Mouse (Mus musculus): ENCODE measurements at regions not wholly inside any gene's neighbourhood (a gene's known extent, or its start where the extent isn't known, plus 50 kb on each side); places are given as distances from the start of the nearest gene placed in this dataset.

GRCm38 (mm10) chr12:7896156-7896555 is 81.3 kb upstream of the Apob start:
- Histone ChIP-seq H3K36me3 (ENCODE audit: control insufficient read depth, insufficient read depth, low read length) (no peaks in the 10 kb centered on the region), H3K4me3 (ENCODE audit: control insufficient read depth, low read depth, low read length) (no peak overlapping the region; the same call in 1 of the 2 replicates), H3K4me1 (ENCODE audit: control insufficient read depth, insufficient read depth, low read length) (peaks cover 10% of the 10 kb centered on the region), H3K27ac (ENCODE audit: control insufficient read depth, insufficient read depth, low read depth, low read length) (no peak overlapping the region), H3K27me3 (ENCODE audit: control insufficient read depth, insufficient read depth, low read length) (no peaks in the 10 kb centered on the region)
- TF ChIP-seq CTCF (IDR thresholded peaks at IDR 0.05; ENCODE audit: control insufficient read depth, insufficient read depth, insufficient replicate concordance, low read depth, low read length), result no peak

DNA sequence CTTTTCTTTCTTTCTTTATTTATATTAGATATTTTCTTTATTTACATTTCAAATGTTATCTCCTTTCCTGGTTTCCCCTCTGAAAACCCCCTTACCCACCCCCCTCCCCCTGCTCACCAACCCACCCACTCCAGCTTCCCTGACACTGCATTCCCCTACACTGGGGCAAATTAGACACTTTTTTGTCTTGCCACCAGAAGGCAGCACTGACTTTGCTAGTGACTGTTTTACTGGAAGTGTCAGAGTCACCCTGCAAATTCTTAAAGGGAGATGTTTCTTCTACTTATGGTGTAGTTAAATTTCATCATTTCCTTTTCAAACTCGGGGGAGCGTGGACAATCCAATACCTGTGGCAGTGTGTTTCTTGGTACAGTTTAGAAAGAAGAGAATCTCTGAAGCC is 72.1 kb upstream of the Apob start:
- Histone ChIP-seq H3K4me1 (ENCODE audit: control insufficient read depth, insufficient read depth, low read length) (no peaks in the 10 kb centered on the region; the same call in 1 of the 2 replicates), H3K27ac (ENCODE audit: control insufficient read depth, insufficient read depth, low read depth, low read length) (no peak overlapping the region), H3K4me3 (ENCODE audit: control insufficient read depth, low read depth, low read length) (no peak overlapping the region), H3K27me3 (ENCODE audit: control insufficient read depth, insufficient read depth, low read length) (no peaks in the 10 kb centered on the region), H3K36me3 (ENCODE audit: control insufficient read depth, insufficient read depth, low read length) (no peaks in the 10 kb centered on the region)
- no peak for TF ChIP-seq POLR2A (IDR thresholded peaks at IDR 0.05; ENCODE audit: control insufficient read depth, low read depth, low read length)
- TF ChIP-seq CTCF (IDR thresholded peaks at IDR 0.05; ENCODE audit: control insufficient read depth, insufficient read depth, insufficient replicate concordance, low read depth, low read length), result no peak

GRCm38 (mm10) chr12:7906831-7907230 is 70.6 kb upstream of the Apob start:
- H3K36me3 ChIP-seq (ENCODE audit: control insufficient read depth, insufficient read depth, low read length), result no peaks in the 10 kb centered on the region
- no peak overlapping the region for H3K27ac ChIP-seq (ENCODE audit: control insufficient read depth, insufficient read depth, low read depth, low read length)
- TF ChIP-seq CTCF (IDR thresholded peaks at IDR 0.05; ENCODE audit: control insufficient read depth, insufficient read depth, insufficient replicate concordance, low read depth, low read length) (no peak), POLR2A (IDR thresholded peaks at IDR 0.05; ENCODE audit: control insufficient read depth, low read depth, low read length) (no peak)
- no peaks in the 10 kb centered on the region for H3K27me3 ChIP-seq (ENCODE audit: control insufficient read depth, insufficient read depth, low read length)
- no peak overlapping the region for H3K4me3 ChIP-seq (ENCODE audit: control insufficient read depth, low read depth, low read length)
- H3K4me1 ChIP-seq (ENCODE audit: control insufficient read depth, insufficient read depth, low read length), result no peaks in the 10 kb centered on the region

- Histone ChIP-seq H3K4me1 (ENCODE audit: control insufficient read depth, insufficient read depth, low read length) (no peaks in the 10 kb centered on the region), H3K4me3 (ENCODE audit: control insufficient read depth, low read depth, low read length) (no peak overlapping the region), H3K36me3 (ENCODE audit: control insufficient read depth, insufficient read depth, low read length) (no peaks in the 10 kb centered on the region), H3K27me3 (ENCODE audit: control insufficient read depth, insufficient read depth, low read length) (no peaks in the 10 kb centered on the region), H3K27ac (ENCODE audit: control insufficient read depth, insufficient read depth, low read depth, low read length) (no peak overlapping the region)
- TF ChIP-seq POLR2A (IDR thresholded peaks at IDR 0.05; ENCODE audit: control insufficient read depth, low read depth, low read length) (no peak), CTCF (IDR thresholded peaks at IDR 0.05; ENCODE audit: control insufficient read depth, insufficient read depth, insufficient replicate concordance, low read depth, low read length) (no peak)
Measured at GRCm38 (mm10) chr12:7909746-7910360, 67.6 kb upstream of the Apob start.

DNA sequence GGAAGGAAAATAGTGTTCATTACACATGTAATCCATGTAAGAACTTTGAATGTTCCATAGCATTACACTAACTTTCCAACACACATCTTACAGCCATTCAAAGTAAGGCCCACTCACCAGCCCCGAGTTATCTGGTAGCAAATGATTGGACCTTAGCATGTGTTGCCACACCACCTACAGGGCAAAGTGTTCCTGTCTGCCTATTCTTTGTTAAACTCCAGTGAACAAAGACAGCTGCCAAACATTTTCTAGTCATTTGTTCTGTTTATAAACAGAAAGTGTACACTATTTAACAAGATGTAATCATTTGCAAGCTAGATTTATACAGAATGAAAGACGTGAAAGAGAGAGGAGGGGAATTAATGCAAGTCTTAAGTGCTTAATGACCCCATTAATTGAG is 66.9 kb upstream of the Apob start:
- Histone ChIP-seq H3K4me3 (ENCODE audit: control insufficient read depth, low read depth, low read length) (no peak overlapping the region), H3K36me3 (ENCODE audit: control insufficient read depth, insufficient read depth, low read length) (no peaks in the 10 kb centered on the region), H3K27ac (ENCODE audit: control insufficient read depth, insufficient read depth, low read depth, low read length) (no peak overlapping the region), H3K4me1 (ENCODE audit: control insufficient read depth, insufficient read depth, low read length) (no peaks in the 10 kb centered on the region), H3K27me3 (ENCODE audit: control insufficient read depth, insufficient read depth, low read length) (no peaks in the 10 kb centered on the region)
- no peak for TF ChIP-seq CTCF (IDR thresholded peaks at IDR 0.05; ENCODE audit: control insufficient read depth, insufficient read depth, insufficient replicate concordance, low read depth, low read length)
- TF ChIP-seq POLR2A (IDR thresholded peaks at IDR 0.05; ENCODE audit: control insufficient read depth, low read depth, low read length), result no peak

DNA sequence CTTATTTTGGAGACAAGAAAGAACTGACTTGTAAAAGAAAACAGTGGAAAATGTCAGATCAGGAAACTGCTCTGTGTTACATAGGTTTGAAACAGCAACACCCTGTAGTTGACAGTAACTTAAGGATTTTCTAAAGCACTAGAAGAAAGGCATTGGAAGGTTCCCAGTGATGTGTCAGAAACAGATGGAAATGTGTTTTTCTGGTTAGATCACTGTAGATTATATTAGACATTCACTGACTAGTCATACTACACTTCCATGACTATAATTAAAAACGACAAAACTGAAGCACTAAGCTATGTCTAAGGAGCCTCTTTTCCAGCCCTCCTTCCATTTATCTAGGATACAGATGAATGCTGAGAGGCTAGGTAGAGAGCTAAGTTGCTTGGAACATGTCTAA is 59.1 kb upstream of the Apob start:
- no peak for TF ChIP-seq CTCF (IDR thresholded peaks at IDR 0.05; ENCODE audit: control insufficient read depth, insufficient read depth, insufficient replicate concordance, low read depth, low read length)
- TF ChIP-seq POLR2A (IDR thresholded peaks at IDR 0.05; ENCODE audit: control insufficient read depth, low read depth, low read length), result no peak
- Histone ChIP-seq H3K36me3 (ENCODE audit: control insufficient read depth, insufficient read depth, low read length) (no peaks in the 10 kb centered on the region), H3K27ac (ENCODE audit: control insufficient read depth, insufficient read depth, low read depth, low read length) (no peak overlapping the region), H3K4me3 (ENCODE audit: control insufficient read depth, low read depth, low read length) (no peak overlapping the region), H3K27me3 (ENCODE audit: control insufficient read depth, insufficient read depth, low read length) (no peaks in the 10 kb centered on the region), H3K4me1 (ENCODE audit: control insufficient read depth, insufficient read depth, low read length) (no peaks in the 10 kb centered on the region)

- no peaks in the 10 kb centered on the region for H3K4me1 ChIP-seq (ENCODE audit: control insufficient read depth, insufficient read depth, low read length)
- no peak for TF ChIP-seq POLR2A (IDR thresholded peaks at IDR 0.05; ENCODE audit: control insufficient read depth, low read depth, low read length)
- no peak for TF ChIP-seq CTCF (IDR thresholded peaks at IDR 0.05; ENCODE audit: control insufficient read depth, insufficient read depth, insufficient replicate concordance, low read depth, low read length)
- H3K4me3 ChIP-seq (ENCODE audit: control insufficient read depth, low read depth, low read length), result no peak overlapping the region
- no peaks in the 10 kb centered on the region for H3K27me3 ChIP-seq (ENCODE audit: control insufficient read depth, insufficient read depth, low read length)
- no peaks in the 10 kb centered on the region for H3K36me3 ChIP-seq (ENCODE audit: control insufficient read depth, insufficient read depth, low read length)
- no peak overlapping the region for H3K27ac ChIP-seq (ENCODE audit: control insufficient read depth, insufficient read depth, low read depth, low read length)
Measured at GRCm38 (mm10) chr12:7918967-7919708, 58.3 kb upstream of the Apob start.

All from testis, adult 2 months (tissue).